Mouse (Mus musculus): ENCODE measurements around the gene Map7d1.

DNA sequence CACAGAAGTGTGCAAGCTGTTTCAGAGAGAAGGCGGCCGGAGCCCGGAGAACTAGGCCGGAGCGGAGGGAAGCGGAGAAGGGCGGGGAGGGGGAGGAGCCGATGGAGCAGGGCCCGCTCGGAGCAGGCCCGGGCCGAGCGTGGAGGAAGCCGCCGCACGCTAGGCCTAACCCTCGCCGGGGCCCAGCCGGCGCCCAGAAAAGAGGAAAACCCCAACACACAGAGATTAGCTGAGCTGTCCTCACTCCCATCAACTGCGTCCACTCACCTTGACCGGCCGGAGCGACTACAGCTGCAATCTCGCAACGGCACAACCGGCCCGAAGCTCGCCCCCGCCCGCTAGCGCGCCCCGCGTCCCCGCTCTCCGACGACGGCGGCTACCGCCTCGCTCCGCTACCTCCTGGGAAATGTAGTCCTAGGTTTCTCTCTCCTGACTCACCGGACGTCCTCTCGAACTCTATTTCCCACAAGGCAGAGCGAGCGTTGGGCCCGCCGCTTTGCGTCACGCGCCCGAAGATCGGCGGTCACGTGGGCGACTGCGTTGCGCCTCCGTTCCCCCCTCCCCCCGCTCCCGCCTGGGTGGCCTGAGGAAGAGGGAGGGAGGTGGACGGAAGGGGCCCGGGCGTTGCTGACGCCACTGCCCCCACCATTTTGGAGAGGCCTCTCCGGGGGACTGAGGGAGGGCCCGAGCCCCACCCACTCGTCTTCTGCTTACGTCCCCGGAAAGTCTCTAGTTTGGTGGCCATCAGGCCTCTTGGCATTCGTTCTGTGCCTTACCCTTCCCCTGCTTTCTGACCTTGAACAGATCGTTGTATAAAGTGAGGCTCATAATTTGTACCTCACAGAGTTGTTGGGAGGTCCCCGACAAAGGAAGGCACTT lies 53.6 kb downstream of the Map7d1 start, which contains the start of gene Thrap3:
- TF ChIP-seq TAL1 (IDR thresholded peaks at IDR 0.05; ENCODE audit: low read length) (no peak), GATA1 (IDR thresholded peaks at IDR 0.05; ENCODE audit: low read length) (no peak)

Measured in erythroblast, embryonic 14.5 days (primary cell).